Mouse (Mus musculus): ENCODE measurements around the gene Heg1.

Heg1 gene

GRCm38 (mm10) chr16:33776766-33777529 lies 92.8 kb downstream of the Heg1 start:
- DNase-seq, result no peak

GRCm38 (mm10) chr16:33777607-33778006 lies 93.4 kb downstream of the Heg1 start:
- no peak for DNase-seq

- no peak for DNase-seq
Measured at GRCm38 (mm10) chr16:33781789-33782728, 97.9 kb downstream of the Heg1 start.

- no peak for DNase-seq
Measured at GRCm38 (mm10) chr16:33782729-33783091, 98.5 kb downstream of the Heg1 start.

- no peak for DNase-seq
Measured at GRCm38 (mm10) chr16:33784547-33784946, 100.4 kb downstream of the Heg1 start.

GRCm38 (mm10) chr16:33785092-33785704 lies 101.0 kb downstream of the Heg1 start:
- DNase-seq, result no peak

GRCm38 (mm10) chr16:33786657-33787390 lies 102.7 kb downstream of the Heg1 start:
- DNase-seq, result no peak

- DNase-seq, result no peak
Measured at GRCm38 (mm10) chr16:33793846-33794791, 109.9 kb downstream of the Heg1 start, which contains the start of gene Muc13. Muc13 (plus strand) TSS chr16:33794037.

GRCm38 (mm10) chr16:33795106-33795505 lies 110.9 kb downstream of the Heg1 start:
- no peak for DNase-seq

GRCm38 (mm10) chr16:33795887-33796286 lies 111.7 kb downstream of the Heg1 start:
- DNase-seq, result no peak

GRCm38 (mm10) chr16:33796756-33797155 lies 112.6 kb downstream of the Heg1 start:
- peak in 1 of 2 experiments; percentile 13 for DNase-seq

GRCm38 (mm10) chr16:33797860-33798259 lies 113.7 kb downstream of the Heg1 start:
- DNase-seq, result peak; percentile 55 to 57

- peak; percentile 25 to 31 for DNase-seq
Measured at GRCm38 (mm10) chr16:33810002-33810401, 125.8 kb downstream of the Heg1 start.

GRCm38 (mm10) chr16:33818413-33819165 lies 134.4 kb downstream of the Heg1 start:
- no peak for DNase-seq

- DNase-seq, result peak; percentile 88 to 89
Measured at GRCm38 (mm10) chr16:33820269-33821178, 136.4 kb downstream of the Heg1 start.

Data from B cell, adult 2 months (primary cell).